Mouse (Mus musculus): ENCODE results near the gene P2ry14. TPM values are rescaled to one million over a fixed set of nuclear protein-coding genes. Genes with fewer than 3 reads are reported as not detected.

The P2ry14 gene
- polyA plus RNA-seq, 1 experiment from 2014 or later: 1.7 TPM

GRCm38 (mm10) chr3:59169921-59170627, 16.7 kb upstream of the P2ry14 start:
- ATAC-seq: no peak

GRCm38 (mm10) chr3:59169215-59169614, 15.8 kb upstream of the P2ry14 start:
- Histone ChIP-seq H3K4me2 (no peak overlapping the region), H3K27ac (no peak overlapping the region), H3K27me3 (replicated peaks) (no peaks in the 10 kb centered on the region), H3K9ac (no peak overlapping the region), H3K4me3 (no peak overlapping the region), H3K9me3 (replicated peaks) (no peaks in the 10 kb centered on the region), H3K36me3 (no peaks in the 10 kb centered on the region), H3K4me1 (no peaks in the 10 kb centered on the region)
- 73% methylated on average over 4 of the region's 4 CpGs for WGBS (ENCODE audit: insufficient replicate concordance)
- no peak for ATAC-seq

More at GRCm38 (mm10) chr3:59169921-59170627, 16.7 kb upstream of the P2ry14 start:
- Histone ChIP-seq H3K9ac (no peak overlapping the region), H3K4me3 (no peak overlapping the region), H3K9me3 (replicated peaks) (no peaks in the 10 kb centered on the region), H3K27ac (no peak overlapping the region), H3K27me3 (replicated peaks) (no peaks in the 10 kb centered on the region), H3K36me3 (no peaks in the 10 kb centered on the region), H3K4me1 (no peaks in the 10 kb centered on the region), H3K4me2 (no peak overlapping the region)
- WGBS (ENCODE audit: insufficient replicate concordance): 41% methylated on average over 2 of the region's 2 CpGs

GRCm38 (mm10) chr3:59168476-59168875, 15.1 kb upstream of the P2ry14 start:
- Histone ChIP-seq H3K9ac (no peak overlapping the region), H3K9me3 (replicated peaks) (no peaks in the 10 kb centered on the region), H3K27me3 (replicated peaks) (no peaks in the 10 kb centered on the region), H3K4me2 (no peak overlapping the region), H3K36me3 (no peaks in the 10 kb centered on the region), H3K4me1 (no peaks in the 10 kb centered on the region), H3K27ac (no peak overlapping the region), H3K4me3 (no peak overlapping the region)
- WGBS (ENCODE audit: insufficient replicate concordance): 59% methylated on average over 6 of the region's 6 CpGs
- no peak for ATAC-seq

GRCm38 (mm10) chr3:59167417-59168054, 14.1 kb upstream of the P2ry14 start:
- no peak for ATAC-seq
- Histone ChIP-seq H3K9me3 (replicated peaks) (no peaks in the 10 kb centered on the region), H3K4me3 (no peak overlapping the region), H3K4me1 (no peaks in the 10 kb centered on the region), H3K27ac (no peak overlapping the region), H3K4me2 (no peak overlapping the region), H3K27me3 (replicated peaks) (no peaks in the 10 kb centered on the region), H3K9ac (no peak overlapping the region), H3K36me3 (no peaks in the 10 kb centered on the region)
- WGBS (ENCODE audit: insufficient replicate concordance): 79% methylated on average over 2 of the region's 2 CpGs

- ATAC-seq: no peak
- WGBS (ENCODE audit: insufficient replicate concordance): 71% methylated on average over 1 of the region's 1 CpGs
- Histone ChIP-seq H3K4me3 (no peak overlapping the region), H3K9me3 (replicated peaks) (no peaks in the 10 kb centered on the region), H3K4me1 (no peaks in the 10 kb centered on the region), H3K27me3 (replicated peaks) (no peaks in the 10 kb centered on the region), H3K9ac (no peak overlapping the region), H3K36me3 (no peaks in the 10 kb centered on the region), H3K4me2 (no peak overlapping the region), H3K27ac (no peak overlapping the region)
These were observed 7.0 kb upstream of the P2ry14 start for GRCm38 (mm10) chr3:59160465-59160864.

GRCm38 (mm10) chr3:59157048-59157447, 3.6 kb upstream of the P2ry14 start:
- H3K27me3 ChIP-seq (replicated peaks): no peaks in the 10 kb centered on the region
- 81% methylated on average over 5 of the region's 5 CpGs for WGBS (ENCODE audit: insufficient replicate concordance)
- no peaks in the 10 kb centered on the region for H3K36me3 ChIP-seq
- ATAC-seq: no peak
- H3K4me1 ChIP-seq: peaks cover 2% of the 10 kb centered on the region; the same call in 1 of the 2 replicates
- no peak overlapping the region for H3K27ac ChIP-seq
- no peak overlapping the region for H3K4me3 ChIP-seq
- H3K4me2 ChIP-seq: no peak overlapping the region
- no peaks in the 10 kb centered on the region for H3K9me3 ChIP-seq (replicated peaks)
- H3K9ac ChIP-seq: no peak overlapping the region

GRCm38 (mm10) chr3:59155404-59155803, 2.0 kb upstream of the P2ry14 start:
- Histone ChIP-seq H3K36me3 (no peaks in the 10 kb centered on the region), H3K4me1 (peaks cover 4% of the 10 kb centered on the region; the same call in 1 of the 2 replicates), H3K4me2 (no peak overlapping the region), H3K4me3 (no peak overlapping the region), H3K9ac (no peak overlapping the region), H3K27ac (no peak overlapping the region), H3K9me3 (replicated peaks) (no peaks in the 10 kb centered on the region), H3K27me3 (replicated peaks) (no peaks in the 10 kb centered on the region)
- WGBS (ENCODE audit: insufficient replicate concordance): 77% methylated on average over 6 of the region's 6 CpGs
- no peak for ATAC-seq

GRCm38 (mm10) chr3:59154888-59155287, 1.5 kb upstream of the P2ry14 start:
- H3K27ac ChIP-seq: no peak overlapping the region
- WGBS (ENCODE audit: insufficient replicate concordance): 71% methylated on average over 2 of the region's 2 CpGs
- no peak overlapping the region for H3K9ac ChIP-seq
- no peaks in the 10 kb centered on the region for H3K9me3 ChIP-seq (replicated peaks)
- no peak overlapping the region for H3K4me2 ChIP-seq
- H3K27me3 ChIP-seq (replicated peaks): no peaks in the 10 kb centered on the region
- no peak for ATAC-seq
- no peak overlapping the region for H3K4me3 ChIP-seq
- H3K36me3 ChIP-seq: no peaks in the 10 kb centered on the region
- H3K4me1 ChIP-seq: peaks cover 7% of the 10 kb centered on the region; the same call in 1 of the 2 replicates

- 82% methylated on average over 2 of the region's 2 CpGs for WGBS (ENCODE audit: insufficient replicate concordance)
- no peak overlapping the region for H3K4me2 ChIP-seq
- H3K36me3 ChIP-seq: no peaks in the 10 kb centered on the region
- no peak overlapping the region for H3K27ac ChIP-seq
- no peak overlapping the region for H3K9ac ChIP-seq
- H3K4me1 ChIP-seq: peaks cover 11% of the 10 kb centered on the region; the same call in 1 of the 2 replicates
- H3K27me3 ChIP-seq (replicated peaks): no peaks in the 10 kb centered on the region
- H3K4me3 ChIP-seq: no peak overlapping the region
- no peaks in the 10 kb centered on the region for H3K9me3 ChIP-seq (replicated peaks)
- no peak for ATAC-seq
These were observed 2.8 kb downstream of the P2ry14 start for GRCm38 (mm10) chr3:59150624-59151023.

- H3K36me3 ChIP-seq: no peaks in the 10 kb centered on the region
- no peak for ATAC-seq
- no peaks in the 10 kb centered on the region for H3K9me3 ChIP-seq (replicated peaks)
- H3K4me1 ChIP-seq: peaks cover 11% of the 10 kb centered on the region; the same call in 1 of the 2 replicates
- H3K27ac ChIP-seq: no peak overlapping the region
- H3K27me3 ChIP-seq (replicated peaks): no peaks in the 10 kb centered on the region
- H3K4me2 ChIP-seq: no peak overlapping the region
- H3K4me3 ChIP-seq: no peak overlapping the region
- no peak overlapping the region for H3K9ac ChIP-seq
These were observed 3.8 kb downstream of the P2ry14 start for GRCm38 (mm10) chr3:59149646-59150045.

- Histone ChIP-seq H3K27me3 (replicated peaks) (no peaks in the 10 kb centered on the region), H3K4me3 (no peak overlapping the region), H3K9ac (no peak overlapping the region), H3K4me1 (peaks cover 16% of the 10 kb centered on the region), H3K4me2 (no peak overlapping the region), H3K27ac (no peak overlapping the region), H3K9me3 (replicated peaks) (no peaks in the 10 kb centered on the region), H3K36me3 (no peaks in the 10 kb centered on the region)
- no peak for ATAC-seq
- WGBS (ENCODE audit: insufficient replicate concordance): 63% methylated on average over 5 of the region's 5 CpGs
These were observed 8.2 kb downstream of the P2ry14 start for GRCm38 (mm10) chr3:59145194-59145593.

GRCm38 (mm10) chr3:59141507-59142305, 11.7 kb downstream of the P2ry14 start:
- no peak overlapping the region for H3K27ac ChIP-seq
- no peak overlapping the region for H3K4me3 ChIP-seq
- H3K27me3 ChIP-seq (replicated peaks): no peaks in the 10 kb centered on the region
- no peak overlapping the region for H3K9ac ChIP-seq
- WGBS (ENCODE audit: insufficient replicate concordance): 40% methylated on average over 8 of the region's 8 CpGs
- no peak for ATAC-seq
- H3K36me3 ChIP-seq: no peaks in the 10 kb centered on the region
- H3K4me2 ChIP-seq: no peak overlapping the region
- peaks cover 9% of the 10 kb centered on the region for H3K4me1 ChIP-seq
- no peaks in the 10 kb centered on the region for H3K9me3 ChIP-seq (replicated peaks)
